Comparison of ENCODE assay signal across 7 mouse cellular contexts in the genomic region with DNA sequence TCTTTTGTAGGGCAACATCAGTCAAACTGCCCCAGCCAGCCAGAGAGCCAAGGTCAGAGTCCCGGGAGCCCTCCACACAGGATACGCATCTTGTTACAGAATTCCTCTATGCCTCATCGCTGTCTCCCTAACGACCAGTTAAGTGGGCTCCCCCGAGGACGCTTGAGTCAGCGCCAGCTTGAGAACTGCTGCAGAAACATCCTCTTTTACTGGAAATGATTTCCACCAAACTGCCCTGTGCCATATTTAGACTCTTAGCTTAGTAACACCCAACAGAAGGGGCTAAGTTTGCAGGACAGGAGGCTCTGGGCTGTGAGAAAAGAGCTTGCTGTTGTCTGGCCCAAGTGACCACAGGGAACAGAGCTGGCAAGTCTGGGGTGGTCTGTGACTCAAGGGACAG.
A peak's percentile ranks its signal among the peaks of the same experiment; 100 is the strongest.
DNase-seq lines count a peak whose midpoint lies in the region; ATAC-seq and TF ChIP-seq lines count a peak whose summit lies in the region.

No protein-coding gene starts in this region.

- no peak overlapping the region for H3K9ac ChIP-seq in limb, embryonic 15.5 days

- H3K9me3 ChIP-seq in limb, embryonic 15.5 days, result no peaks in the 10 kb centered on the region

- peak overlapping the region; percentile 14; the same call in 1 of the 2 replicates for H3K27ac ChIP-seq in limb, embryonic 15.5 days

- no peaks in the 10 kb centered on the region for H3K36me3 ChIP-seq in limb, embryonic 15.5 days

- no peak for TF ChIP-seq POLR2A in brain, embryonic 14.5 days (IDR thresholded peaks at IDR 0.05; ENCODE audit: borderline replicate concordance, extremely low read depth, insufficient read depth, insufficient read length, poor library complexity, severe bottlenecking)

- no peak for TF ChIP-seq CTCF in brain, embryonic 14.5 days (IDR thresholded peaks at IDR 0.05; ENCODE audit: borderline replicate concordance, extremely low read depth, insufficient read depth, insufficient read length)

- no peak for ATAC-seq in limb, embryonic 15.5 days (ENCODE audit: insufficient number of reproducible peaks, low FRiP score, low TSS enrichment, low read depth)

- WGBS in limb, embryonic 15.5 days, result 33% methylated on average over 7 of the region's 7 CpGs

- no peaks in the 10 kb centered on the region for H3K27me3 ChIP-seq in limb, embryonic 15.5 days

- H3K4me2 ChIP-seq in limb, embryonic 15.5 days, result no peak overlapping the region

- H3K4me3 ChIP-seq in limb, embryonic 15.5 days, result no peak overlapping the region

- peak; percentile 3 to 4 for DNase-seq in layer of hippocampus, adult 8-10 months (ENCODE audit: low spot score in 2 of 2)
- no peak for DNase-seq in layer of hippocampus, adult 9-10 months (ENCODE audit: low spot score)
- DNase-seq in brain, embryonic 14.5 days (ENCODE audit: low read depth), result peak; percentile 72
- peak; percentile 70 for DNase-seq in fibroblast of lung, adult 2 months (ENCODE audit: low read depth)
- no peak for DNase-seq in thymus, postnatal 14 days
- no peak for DNase-seq in B cell, adult 2 months

- no peaks in the 10 kb centered on the region for H3K4me1 ChIP-seq in limb, embryonic 15.5 days

Comparison
In these comparisons a context has a peak if more than half of its experiments do, and no peak if none do; other contexts are left out.
1. DNase-seq: peak in layer of hippocampus, adult 8-10 months (2 of 2), brain, embryonic 14.5 days (single experiment) and fibroblast of lung, adult 2 months (single experiment); none in layer of hippocampus, adult 9-10 months (single experiment), thymus, postnatal 14 days (single experiment) and B cell, adult 2 months (0 of 2).